Mouse (Mus musculus): Measurements from ENCODE around the gene Tsks. TPM values are rescaled to one million over a fixed set of nuclear protein-coding genes. Genes with fewer than 3 reads are reported as not detected.
A peak's percentile ranks its signal among the peaks of the same experiment; 100 is the strongest.

The Tsks gene
- polyA plus RNA-seq, 1 experiment from 2014 or later = not detected

GRCm38 (mm10) chr7:44901230-44901722 lies 41.7 kb upstream of the Tsks start:
- Histone ChIP-seq H3K4me3 (ENCODE audit: control insufficient read depth in 1 of 2, insufficient read depth in 1 of 2, low read depth in 1 of 2, low read length in 2 of 2) (peak overlapping the region; percentile 13 to 28), H3K9ac (ENCODE audit: low read length) (no peak overlapping the region), H3K4me2 (ENCODE audit: low read length) (peak overlapping the region; percentile 54), H3K4me1 (ENCODE audit: control insufficient read depth in 2 of 2, insufficient read depth in 2 of 2, low read length in 2 of 2) (peaks cover 12 to 22% of the 10 kb centered on the region in 2 experiments), H3K9me3 (ENCODE audit: control insufficient read depth, low read length) (no peaks in the 10 kb centered on the region), H3K27me3 (ENCODE audit: control insufficient read depth, insufficient read depth, low read length) (no peaks in the 10 kb centered on the region), H3K36me3 (ENCODE audit: control insufficient read depth, insufficient read depth, low read length) (peaks cover 74% of the 10 kb centered on the region), H3K27ac (replicated peaks in 1 of 2; ENCODE audit: control insufficient read depth in 1 of 2, insufficient read depth in 1 of 2, low read depth in 2 of 2, low read length in 2 of 2) (peak overlapping the region in 1 of 2 experiments; percentile 10; a peak in 1 of 4 replicates)
- ATAC-seq (ENCODE audit: insufficient number of reproducible peaks, insufficient read depth, low FRiP score, low read depth) = no peak
- 11% methylated on average over 21 of the region's 21 CpGs for WGBS

GRCm38 (mm10) chr7:44905430-44905829 lies 37.6 kb upstream of the Tsks start:
- WGBS = 84% methylated on average over 20 of the region's 20 CpGs
- no peak overlapping the region for H3K4me2 ChIP-seq (ENCODE audit: low read length)
- H3K27ac ChIP-seq (replicated peaks in 1 of 2; ENCODE audit: control insufficient read depth in 1 of 2, insufficient read depth in 1 of 2, low read depth in 2 of 2, low read length in 2 of 2) = no peak overlapping the region
- no peaks in the 10 kb centered on the region for H3K9me3 ChIP-seq (ENCODE audit: control insufficient read depth, low read length)
- no peak overlapping the region for H3K4me3 ChIP-seq (ENCODE audit: control insufficient read depth in 1 of 2, insufficient read depth in 1 of 2, low read depth in 1 of 2, low read length in 2 of 2)
- peaks cover 6% of the 10 kb centered on the region in 2 experiments for H3K4me1 ChIP-seq (ENCODE audit: control insufficient read depth in 2 of 2, insufficient read depth in 2 of 2, low read length in 2 of 2)
- ATAC-seq (ENCODE audit: insufficient number of reproducible peaks, insufficient read depth, low FRiP score, low read depth) = no peak
- no peaks in the 10 kb centered on the region for H3K27me3 ChIP-seq (ENCODE audit: control insufficient read depth, insufficient read depth, low read length)
- H3K9ac ChIP-seq (ENCODE audit: low read length) = no peak overlapping the region
- peaks cover 96% of the 10 kb centered on the region for H3K36me3 ChIP-seq (ENCODE audit: control insufficient read depth, insufficient read depth, low read length)

- WGBS = 79% methylated on average over 15 of the region's 15 CpGs
- no peak overlapping the region for H3K4me2 ChIP-seq (ENCODE audit: low read length)
- no peak overlapping the region for H3K4me3 ChIP-seq (ENCODE audit: control insufficient read depth in 1 of 2, insufficient read depth in 1 of 2, low read depth in 1 of 2, low read length in 2 of 2)
- H3K9ac ChIP-seq (ENCODE audit: low read length) = no peak overlapping the region
- no peaks in the 10 kb centered on the region for H3K27me3 ChIP-seq (ENCODE audit: control insufficient read depth, insufficient read depth, low read length)
- H3K9me3 ChIP-seq (ENCODE audit: control insufficient read depth, low read length) = no peaks in the 10 kb centered on the region
- H3K36me3 ChIP-seq (ENCODE audit: control insufficient read depth, insufficient read depth, low read length) = peaks cover 98% of the 10 kb centered on the region
- H3K4me1 ChIP-seq (ENCODE audit: control insufficient read depth in 2 of 2, insufficient read depth in 2 of 2, low read length in 2 of 2) = no peaks in the 10 kb centered on the region
- no peak for ATAC-seq (ENCODE audit: insufficient number of reproducible peaks, insufficient read depth, low FRiP score, low read depth)
- no peak overlapping the region for H3K27ac ChIP-seq (replicated peaks in 1 of 2; ENCODE audit: control insufficient read depth in 1 of 2, insufficient read depth in 1 of 2, low read depth in 2 of 2, low read length in 2 of 2)
These were observed 34.1 kb upstream of the Tsks start for GRCm38 (mm10) chr7:44908706-44909476.

GRCm38 (mm10) chr7:44914396-44914795 lies 28.6 kb upstream of the Tsks start:
- H3K36me3 ChIP-seq (ENCODE audit: control insufficient read depth, insufficient read depth, low read length) = peaks cover 72% of the 10 kb centered on the region
- no peaks in the 10 kb centered on the region for H3K27me3 ChIP-seq (ENCODE audit: control insufficient read depth, insufficient read depth, low read length)
- peaks cover 7 to 20% of the 10 kb centered on the region in 2 experiments for H3K4me1 ChIP-seq (ENCODE audit: control insufficient read depth in 2 of 2, insufficient read depth in 2 of 2, low read length in 2 of 2)
- H3K27ac ChIP-seq (replicated peaks in 1 of 2; ENCODE audit: control insufficient read depth in 1 of 2, insufficient read depth in 1 of 2, low read depth in 2 of 2, low read length in 2 of 2) = peak overlapping the region; percentile 35 to 37; a peak in 2 of 4 replicates
- no peak overlapping the region for H3K4me2 ChIP-seq (ENCODE audit: low read length)
- H3K9ac ChIP-seq (ENCODE audit: low read length) = no peak overlapping the region
- 77% methylated on average over 2 of the region's 2 CpGs for WGBS
- H3K4me3 ChIP-seq (ENCODE audit: control insufficient read depth in 1 of 2, insufficient read depth in 1 of 2, low read depth in 1 of 2, low read length in 2 of 2) = no peak overlapping the region
- no peaks in the 10 kb centered on the region for H3K9me3 ChIP-seq (ENCODE audit: control insufficient read depth, low read length)
- ATAC-seq (ENCODE audit: insufficient number of reproducible peaks, insufficient read depth, low FRiP score, low read depth) = no peak

- Histone ChIP-seq H3K4me2 (ENCODE audit: low read length) (no peak overlapping the region), H3K4me1 (ENCODE audit: control insufficient read depth in 2 of 2, insufficient read depth in 2 of 2, low read length in 2 of 2) (peaks cover 7 to 20% of the 10 kb centered on the region in 2 experiments), H3K36me3 (ENCODE audit: control insufficient read depth, insufficient read depth, low read length) (peaks cover 67% of the 10 kb centered on the region), H3K9me3 (ENCODE audit: control insufficient read depth, low read length) (no peaks in the 10 kb centered on the region), H3K4me3 (ENCODE audit: control insufficient read depth in 1 of 2, insufficient read depth in 1 of 2, low read depth in 1 of 2, low read length in 2 of 2) (no peak overlapping the region), H3K9ac (ENCODE audit: low read length) (no peak overlapping the region), H3K27ac (replicated peaks in 1 of 2; ENCODE audit: control insufficient read depth in 1 of 2, insufficient read depth in 1 of 2, low read depth in 2 of 2, low read length in 2 of 2) (no peak overlapping the region), H3K27me3 (ENCODE audit: control insufficient read depth, insufficient read depth, low read length) (no peaks in the 10 kb centered on the region)
- ATAC-seq (ENCODE audit: insufficient number of reproducible peaks, insufficient read depth, low FRiP score, low read depth) = no peak
- WGBS = 90% methylated on average over 9 of the region's 9 CpGs
These were observed 27.7 kb upstream of the Tsks start for GRCm38 (mm10) chr7:44915314-44915713.

GRCm38 (mm10) chr7:44916191-44916590 lies 26.8 kb upstream of the Tsks start:
- Histone ChIP-seq H3K27me3 (ENCODE audit: control insufficient read depth, insufficient read depth, low read length) (no peaks in the 10 kb centered on the region), H3K27ac (replicated peaks in 1 of 2; ENCODE audit: control insufficient read depth in 1 of 2, insufficient read depth in 1 of 2, low read depth in 2 of 2, low read length in 2 of 2) (no peak overlapping the region), H3K9ac (ENCODE audit: low read length) (no peak overlapping the region), H3K4me1 (ENCODE audit: control insufficient read depth in 2 of 2, insufficient read depth in 2 of 2, low read length in 2 of 2) (peaks cover 7 to 20% of the 10 kb centered on the region in 2 experiments), H3K36me3 (ENCODE audit: control insufficient read depth, insufficient read depth, low read length) (peaks cover 65% of the 10 kb centered on the region), H3K4me2 (ENCODE audit: low read length) (no peak overlapping the region), H3K9me3 (ENCODE audit: control insufficient read depth, low read length) (no peaks in the 10 kb centered on the region), H3K4me3 (ENCODE audit: control insufficient read depth in 1 of 2, insufficient read depth in 1 of 2, low read depth in 1 of 2, low read length in 2 of 2) (no peak overlapping the region)
- ATAC-seq (ENCODE audit: insufficient number of reproducible peaks, insufficient read depth, low FRiP score, low read depth) = no peak
- WGBS = 85% methylated on average over 6 of the region's 6 CpGs

GRCm38 (mm10) chr7:44916881-44917280 lies 26.1 kb upstream of the Tsks start:
- no peak overlapping the region for H3K4me2 ChIP-seq (ENCODE audit: low read length)
- H3K27ac ChIP-seq (replicated peaks in 1 of 2; ENCODE audit: control insufficient read depth in 1 of 2, insufficient read depth in 1 of 2, low read depth in 2 of 2, low read length in 2 of 2) = no peak overlapping the region
- H3K9me3 ChIP-seq (ENCODE audit: control insufficient read depth, low read length) = no peaks in the 10 kb centered on the region
- peaks cover 63% of the 10 kb centered on the region for H3K36me3 ChIP-seq (ENCODE audit: control insufficient read depth, insufficient read depth, low read length)
- H3K9ac ChIP-seq (ENCODE audit: low read length) = no peak overlapping the region
- no peak overlapping the region for H3K4me3 ChIP-seq (ENCODE audit: control insufficient read depth in 1 of 2, insufficient read depth in 1 of 2, low read depth in 1 of 2, low read length in 2 of 2)
- no peak for ATAC-seq (ENCODE audit: insufficient number of reproducible peaks, insufficient read depth, low FRiP score, low read depth)
- H3K27me3 ChIP-seq (ENCODE audit: control insufficient read depth, insufficient read depth, low read length) = no peaks in the 10 kb centered on the region
- WGBS = 88% methylated on average over 4 of the region's 4 CpGs
- peaks cover 7 to 20% of the 10 kb centered on the region in 2 experiments for H3K4me1 ChIP-seq (ENCODE audit: control insufficient read depth in 2 of 2, insufficient read depth in 2 of 2, low read length in 2 of 2)
